Mouse (Mus musculus): ENCODE measurements around the gene Srpk2.
"Not testable (repeated sequence)": the region's sequence is repeated elsewhere in the genome, so short reads cannot be mapped to it uniquely, and the experiment has no call there.

Gene Srpk2

DNA sequence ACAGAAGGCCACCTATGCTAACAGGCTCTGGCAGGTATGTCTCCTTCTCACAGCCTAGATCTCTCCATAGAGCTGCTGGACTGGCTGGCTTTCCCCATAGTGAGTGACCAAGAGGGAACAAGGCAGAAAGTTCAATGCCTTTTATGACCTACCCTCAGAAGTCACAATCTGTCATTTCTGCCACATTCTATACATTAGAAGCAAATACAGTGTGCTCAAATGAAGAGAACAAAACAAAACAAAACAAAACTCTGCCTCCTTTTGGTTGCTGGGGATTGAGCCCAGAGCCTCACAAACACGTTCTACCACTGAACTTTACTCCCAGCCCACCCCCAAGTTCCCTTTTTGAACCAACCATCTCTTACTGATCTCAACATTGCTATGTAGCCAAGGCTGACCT is at the start of gene Srpk2:
TSS of gene Srpk2 (minus strand) at position 101 of the 400 bp plus-strand sequence.
- DNase-seq, result no peak

DNA sequence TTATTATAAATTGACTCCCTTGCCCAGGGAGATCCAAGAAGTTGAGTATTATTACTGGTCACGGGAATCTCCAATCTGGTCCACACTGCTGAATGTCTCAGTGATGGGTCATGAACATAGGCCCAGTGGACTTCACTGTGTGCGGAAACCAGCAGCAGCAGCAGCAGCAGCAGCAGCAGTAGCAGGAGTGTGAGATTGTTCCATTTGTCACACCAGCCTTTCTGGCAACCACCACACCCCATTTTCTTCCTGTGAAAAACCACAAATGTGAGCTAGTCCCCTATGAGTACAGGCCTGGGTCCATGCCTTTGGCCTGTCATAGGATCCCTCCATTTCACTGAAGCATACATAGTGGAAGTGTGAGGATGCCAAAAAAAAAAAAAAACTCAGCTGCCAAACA is 37.5 kb upstream of the Srpk2 start:
- DNase-seq, result no peak

DNA sequence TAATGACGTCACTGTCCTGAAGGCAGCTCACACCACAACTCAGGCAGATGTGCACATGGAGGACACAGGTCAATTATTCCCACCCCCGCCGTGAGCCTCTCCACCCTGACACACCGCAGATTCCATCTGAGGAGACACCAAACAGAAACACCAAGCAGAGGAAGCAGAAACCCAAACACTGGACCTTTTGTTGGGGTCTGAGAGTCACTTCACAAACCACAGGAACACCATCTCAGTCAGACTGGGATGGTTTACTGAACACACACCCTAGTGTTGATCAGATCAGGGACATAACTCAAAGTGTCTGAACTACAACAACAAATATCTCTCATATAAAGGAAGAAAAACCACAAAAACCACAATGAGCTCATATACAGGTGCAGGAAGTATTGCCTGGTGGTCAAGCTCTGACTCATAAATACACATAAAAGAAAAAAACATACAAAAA is 34.5 kb upstream of the Srpk2 start:
- DNase-seq, result no peak

DNA sequence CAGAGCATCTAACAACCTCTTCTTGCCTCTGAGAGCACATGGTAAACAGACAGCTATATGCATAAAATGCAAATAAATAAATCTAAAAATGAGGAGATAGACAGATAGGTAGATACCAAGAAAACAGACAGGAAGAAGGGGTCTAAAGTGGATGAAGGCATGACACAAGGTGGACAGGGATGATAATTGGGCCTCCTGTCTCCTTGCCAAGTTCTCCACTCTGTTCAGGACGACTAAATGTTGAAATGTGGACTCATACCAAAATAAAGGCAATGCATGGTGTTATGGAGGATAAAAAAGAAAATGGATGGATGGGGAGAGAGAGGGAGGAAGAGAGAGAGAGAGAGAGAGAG is 33.7 kb upstream of the Srpk2 start:
- DNase-seq, result no peak

DNA sequence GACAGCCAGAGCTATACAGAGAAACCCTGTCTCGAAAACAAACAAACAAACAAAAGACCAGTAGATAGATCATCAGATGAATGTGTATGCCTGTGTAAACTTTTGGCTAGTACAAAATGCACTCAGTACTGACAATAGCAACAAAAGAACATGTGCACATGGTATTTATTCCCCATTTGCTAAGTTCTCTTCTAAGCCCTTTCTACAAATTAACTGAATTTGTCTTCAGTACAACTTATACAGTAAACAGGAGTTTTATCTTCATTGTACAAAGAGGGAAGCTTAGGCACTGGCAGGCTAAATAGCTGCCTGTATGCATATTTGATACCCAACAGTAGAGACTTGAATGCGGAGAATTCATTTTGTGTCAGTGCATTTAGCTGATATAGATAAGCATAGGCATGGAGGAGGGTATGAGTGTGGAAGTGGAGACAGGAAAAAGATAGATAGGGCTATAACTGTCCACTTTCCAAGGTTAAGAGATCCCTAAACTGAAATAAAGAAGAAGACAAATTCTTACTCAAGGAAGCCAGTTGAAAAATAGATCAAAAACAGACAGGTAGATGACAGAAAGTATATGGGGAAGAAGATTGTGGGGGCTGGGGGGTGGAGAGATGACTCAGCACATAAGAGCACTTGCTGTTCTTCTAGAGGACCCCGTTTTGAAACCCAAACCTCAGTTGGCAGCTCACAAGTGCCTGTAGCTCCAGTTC is 33.2 kb upstream of the Srpk2 start:
- no peak for DNase-seq

DNA sequence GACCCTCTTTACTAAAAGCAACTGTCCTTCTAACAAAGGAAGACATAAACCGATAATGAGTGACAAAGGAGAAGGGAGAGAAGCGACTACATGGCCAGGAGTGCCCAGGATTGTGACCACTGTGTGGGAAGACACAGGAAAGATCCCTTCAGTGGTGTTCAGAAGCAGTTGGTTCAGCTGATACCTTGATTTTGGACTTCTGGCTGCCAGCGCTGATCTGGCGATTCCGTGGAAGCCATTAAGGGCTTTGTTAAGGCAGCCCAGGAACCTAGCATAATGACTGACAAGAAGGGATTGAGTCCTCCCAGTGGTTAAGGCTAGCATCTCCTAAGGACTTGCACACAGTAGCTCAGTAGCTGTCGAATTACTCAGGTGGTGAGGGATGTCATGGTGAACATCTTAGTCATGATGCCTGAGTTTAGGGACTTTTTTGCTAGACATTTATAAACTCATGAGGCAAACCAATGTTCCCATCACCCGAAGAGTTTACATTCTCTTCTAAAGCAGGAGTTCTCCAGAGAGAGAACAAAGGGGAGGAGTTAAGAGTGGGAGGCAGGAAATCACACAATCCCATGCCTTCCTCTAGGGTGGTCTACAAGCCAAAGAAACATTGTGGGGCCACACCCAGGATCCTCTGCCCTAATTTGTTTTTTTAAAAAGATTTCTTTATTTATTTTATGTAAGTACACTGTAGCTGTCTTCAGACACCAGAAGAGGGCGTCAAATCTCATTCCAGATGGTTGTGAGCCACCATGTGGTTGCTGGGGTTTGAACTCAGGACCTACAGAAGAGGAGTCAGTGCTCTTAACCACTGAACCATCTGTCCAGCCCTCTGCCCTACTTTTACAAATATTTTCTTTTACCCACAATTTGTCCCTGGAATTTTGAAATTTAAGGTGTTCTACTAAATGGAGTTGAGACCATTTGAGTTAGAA is 29.3 kb upstream of the Srpk2 start:
- no peak for DNase-seq

DNA sequence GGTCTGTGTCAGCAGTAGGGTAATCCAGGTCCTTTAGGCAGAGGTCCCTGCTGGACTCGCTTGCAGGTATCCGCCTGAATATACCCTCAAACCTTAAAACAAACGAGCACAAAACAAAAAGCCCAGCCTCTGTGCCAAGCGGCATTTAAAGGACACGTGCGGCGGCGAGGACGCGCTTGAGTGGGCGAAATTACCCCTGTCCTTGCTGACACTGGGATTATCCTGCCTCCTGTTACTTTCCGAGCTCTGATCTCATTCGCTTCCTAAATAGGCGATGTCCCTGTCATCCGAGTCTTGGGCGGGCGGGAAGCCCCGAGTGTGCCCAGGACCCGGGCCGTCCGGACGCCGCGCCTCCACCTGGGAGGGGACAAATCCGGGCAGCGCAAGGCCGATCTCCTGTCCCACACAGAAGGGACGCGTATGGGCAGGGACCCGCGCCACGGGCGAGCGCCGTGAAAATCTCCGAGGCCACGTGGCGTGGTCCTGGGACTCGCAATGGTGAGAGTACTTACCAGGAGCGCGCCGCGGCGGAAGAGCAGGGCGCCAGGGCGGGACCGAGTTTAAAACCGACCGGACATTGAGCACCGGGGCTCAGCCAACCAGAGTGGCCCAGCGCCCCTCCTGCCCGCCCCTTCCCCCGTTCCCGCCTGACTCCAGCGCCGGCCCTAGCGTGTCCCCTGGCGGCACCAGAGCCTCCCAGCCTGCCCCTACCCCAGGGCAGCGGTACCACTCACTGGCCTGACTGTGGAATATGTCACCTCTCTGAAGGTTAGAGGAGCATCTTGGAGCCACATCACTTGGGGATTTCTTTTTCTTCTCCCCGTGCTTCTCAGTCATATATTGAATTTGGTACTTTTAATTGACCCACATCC is 27.9 kb upstream of the Srpk2 start:
- DNase-seq, result peak; percentile 86

DNA sequence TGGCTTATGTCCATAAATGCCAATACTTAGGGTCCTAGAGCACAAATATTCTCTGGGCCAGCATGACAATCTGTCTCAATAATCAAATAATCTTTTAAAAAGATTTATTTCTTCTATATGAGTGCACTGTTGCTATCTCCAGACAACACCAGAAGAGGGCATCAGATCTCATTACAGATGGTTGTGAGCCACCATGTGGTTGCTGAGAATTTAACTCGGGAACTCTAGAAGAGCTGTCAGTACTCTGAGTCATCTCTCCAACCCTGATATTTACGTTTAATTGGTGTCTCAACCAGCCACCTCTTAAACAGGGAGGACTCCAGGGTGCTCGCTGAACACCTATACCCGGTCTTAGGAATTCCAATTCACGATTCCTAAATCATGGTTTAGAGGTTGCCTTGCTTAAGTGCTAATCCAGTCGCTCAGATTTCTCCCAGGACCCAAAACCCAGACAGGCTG is 27.3 kb upstream of the Srpk2 start:
- peak; percentile 37 for DNase-seq

DNA sequence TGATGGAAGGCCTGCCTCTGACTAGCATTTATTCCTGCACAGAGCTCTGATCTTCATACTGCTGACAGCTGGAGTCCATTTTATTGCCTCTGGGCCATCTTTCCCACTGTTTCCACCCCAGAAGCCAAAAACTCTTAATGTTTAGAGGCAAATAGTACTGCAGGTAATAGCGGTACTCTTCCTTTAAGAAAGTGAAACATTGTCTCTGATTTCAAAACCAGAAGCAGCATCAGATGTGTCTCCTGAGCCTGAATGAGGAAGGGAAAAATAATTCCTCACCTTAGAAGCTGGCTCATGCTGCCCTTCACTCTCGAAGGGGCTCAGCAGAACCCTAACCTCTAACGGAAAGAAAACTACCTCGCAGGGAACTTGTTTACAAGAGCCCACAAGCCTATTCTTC is 26.8 kb upstream of the Srpk2 start:
- DNase-seq, result no peak

DNA sequence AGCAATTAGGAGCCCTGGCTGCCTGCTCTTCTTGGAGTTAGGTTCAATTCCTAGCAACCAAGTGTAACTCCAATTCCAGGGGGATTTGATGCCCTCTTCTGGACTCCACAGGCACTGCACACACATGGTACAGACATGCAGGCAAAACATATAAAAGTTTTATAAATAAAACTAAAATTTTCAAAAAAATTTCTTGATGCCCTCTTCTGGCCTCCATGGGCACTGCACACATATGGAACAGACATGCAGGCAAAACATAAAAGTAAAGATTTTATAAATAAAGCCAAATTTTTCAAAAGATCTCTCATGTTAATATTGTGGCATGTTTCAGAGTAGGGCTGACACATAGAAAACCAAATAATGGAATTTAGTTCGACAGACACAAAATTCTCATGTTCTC is 25.2 kb upstream of the Srpk2 start:
- no peak for DNase-seq

DNA sequence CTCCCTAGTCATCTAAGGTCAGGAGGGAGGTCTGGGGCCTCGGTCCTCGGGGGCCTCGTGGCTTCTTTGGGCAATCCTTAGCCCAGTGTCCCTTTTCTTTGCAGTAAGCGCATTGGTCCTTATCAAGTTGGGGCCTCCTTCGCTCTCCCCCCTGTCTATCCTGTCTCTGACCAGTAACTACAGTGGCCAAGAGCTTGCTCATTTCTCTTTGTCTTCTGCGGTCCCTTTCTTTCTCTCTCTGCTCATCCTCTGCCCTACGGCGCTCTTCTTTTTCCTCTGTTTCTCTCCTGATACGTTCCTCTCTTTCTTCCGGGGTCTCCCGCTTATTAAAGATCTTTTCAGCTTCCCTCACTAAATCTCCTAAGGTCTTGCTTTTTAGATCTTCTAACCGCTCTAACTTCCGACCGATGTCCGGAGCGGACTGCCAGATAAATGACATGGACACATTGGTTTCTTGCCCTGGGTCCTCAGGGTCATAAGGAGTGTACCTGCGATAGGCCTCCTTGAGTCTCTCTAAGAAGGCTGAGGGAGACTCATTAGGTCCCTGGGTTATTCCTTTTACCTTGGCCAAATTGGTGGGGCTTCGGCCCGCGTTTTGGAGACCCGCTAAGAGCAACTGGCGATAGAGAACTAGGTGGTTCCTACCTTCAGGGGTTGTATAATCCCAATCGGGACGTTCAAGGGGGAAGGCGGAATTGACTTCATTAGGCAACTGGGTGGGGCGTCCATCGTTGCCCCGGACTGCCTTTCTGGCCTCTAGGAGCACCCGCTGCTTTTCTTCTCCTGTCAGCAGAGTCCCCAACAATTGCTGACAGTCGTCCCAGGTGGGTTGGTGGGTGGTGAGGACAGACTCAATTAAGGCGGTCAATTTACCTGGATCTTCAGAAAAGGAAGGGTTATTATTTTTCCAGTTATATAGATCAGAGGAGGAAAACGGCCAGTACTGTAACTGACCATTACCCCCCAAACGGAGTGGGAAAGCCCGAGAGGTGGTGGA is 22.5 kb upstream of the Srpk2 start:
- not testable (repeated sequence) for DNase-seq

DNA sequence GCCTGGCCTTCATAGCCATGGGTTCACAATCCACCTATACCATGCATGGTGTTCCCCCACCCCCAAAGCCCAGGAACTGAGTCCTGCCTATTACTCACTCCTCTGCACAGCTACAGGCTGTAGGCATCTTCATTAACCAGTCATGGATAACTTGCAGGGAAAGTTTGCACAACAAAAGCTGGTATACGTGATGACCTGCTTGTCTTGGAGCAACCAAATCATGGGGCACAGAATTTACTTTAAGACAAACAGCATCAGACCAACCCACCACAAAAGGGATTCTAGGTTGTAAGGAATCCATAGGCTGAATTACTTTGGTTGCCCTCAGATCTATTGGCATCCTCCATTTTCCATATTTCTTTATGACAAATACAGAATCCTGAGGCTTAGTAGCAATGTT is 13.0 kb upstream of the Srpk2 start:
- no peak for DNase-seq

DNA sequence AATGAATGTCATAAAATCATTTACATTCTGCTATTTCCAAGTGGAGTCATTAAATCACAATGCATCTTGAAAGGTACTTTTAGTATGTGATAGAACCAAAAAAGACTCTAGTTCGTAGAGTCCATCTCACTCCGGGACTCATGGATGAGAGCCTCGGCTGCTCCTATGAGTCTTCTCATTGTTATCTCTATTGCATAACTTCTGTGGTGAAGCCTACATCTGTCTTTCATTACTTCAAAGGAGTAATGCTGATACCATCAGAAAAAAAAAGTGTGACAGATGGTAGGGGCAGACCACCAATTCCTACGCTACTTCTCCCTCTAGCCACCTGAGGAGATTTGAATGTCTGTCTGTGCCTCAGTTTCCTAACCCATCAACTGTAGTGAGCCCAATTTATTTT is 986 bp downstream of the Srpk2 start:
- no peak for DNase-seq

DNA sequence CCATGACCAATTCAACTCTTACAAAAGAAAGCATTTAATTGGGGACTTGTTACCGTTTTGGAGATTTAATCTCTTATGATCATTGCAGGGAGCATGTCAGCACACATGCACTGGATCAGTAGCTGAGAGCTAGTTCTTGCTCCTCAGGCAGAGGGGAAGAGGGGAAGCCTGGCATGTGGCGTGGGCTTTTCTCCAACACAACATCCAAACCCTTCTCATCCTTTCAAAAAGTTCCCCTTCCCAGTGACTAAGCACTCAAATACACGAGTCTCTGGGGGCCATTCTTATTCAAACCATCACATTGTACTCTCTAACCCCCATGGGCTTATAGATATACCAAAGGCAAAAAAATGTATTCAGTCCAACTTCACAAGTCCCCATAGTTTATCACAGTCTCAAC is 5.4 kb downstream of the Srpk2 start:
- DNase-seq, result no peak

DNA sequence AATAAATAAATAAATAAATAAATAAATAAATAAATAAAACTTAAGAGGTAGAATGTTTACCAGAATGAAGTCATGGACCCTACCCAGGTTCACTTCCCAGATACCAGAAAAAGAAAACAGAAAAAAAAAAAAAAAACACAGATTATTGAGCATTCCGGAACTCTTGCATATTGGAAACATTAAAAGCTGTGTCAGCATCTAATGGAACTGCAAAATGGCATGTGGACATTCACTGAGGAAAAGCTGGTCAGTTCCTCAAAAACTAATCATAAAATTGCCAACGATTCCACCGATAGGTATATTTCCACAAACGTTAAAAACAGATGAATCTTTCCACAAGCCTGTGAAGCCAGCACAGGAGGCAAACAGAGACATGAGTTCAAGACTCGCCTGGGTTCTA is 6.5 kb downstream of the Srpk2 start:
- DNase-seq, result no peak

DNA sequence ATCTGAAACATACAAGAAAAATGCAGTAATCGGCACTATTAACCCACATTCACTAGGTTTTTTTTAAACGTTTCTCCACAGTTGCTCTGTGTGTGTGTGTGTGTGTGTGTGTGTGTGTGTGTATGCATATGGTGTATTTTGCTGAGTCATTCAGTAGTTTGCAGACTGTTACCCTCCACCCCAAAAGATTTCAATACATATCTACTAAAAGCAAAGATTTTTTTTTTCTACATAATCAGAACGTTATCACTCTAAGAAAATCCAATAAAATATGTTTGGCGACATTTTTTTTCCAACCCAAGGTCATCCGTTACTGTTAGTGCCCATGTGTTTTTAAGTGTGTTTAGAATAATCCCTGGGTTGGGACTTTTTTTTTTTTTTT is 7.4 kb downstream of the Srpk2 start:
- DNase-seq, result no peak

DNA sequence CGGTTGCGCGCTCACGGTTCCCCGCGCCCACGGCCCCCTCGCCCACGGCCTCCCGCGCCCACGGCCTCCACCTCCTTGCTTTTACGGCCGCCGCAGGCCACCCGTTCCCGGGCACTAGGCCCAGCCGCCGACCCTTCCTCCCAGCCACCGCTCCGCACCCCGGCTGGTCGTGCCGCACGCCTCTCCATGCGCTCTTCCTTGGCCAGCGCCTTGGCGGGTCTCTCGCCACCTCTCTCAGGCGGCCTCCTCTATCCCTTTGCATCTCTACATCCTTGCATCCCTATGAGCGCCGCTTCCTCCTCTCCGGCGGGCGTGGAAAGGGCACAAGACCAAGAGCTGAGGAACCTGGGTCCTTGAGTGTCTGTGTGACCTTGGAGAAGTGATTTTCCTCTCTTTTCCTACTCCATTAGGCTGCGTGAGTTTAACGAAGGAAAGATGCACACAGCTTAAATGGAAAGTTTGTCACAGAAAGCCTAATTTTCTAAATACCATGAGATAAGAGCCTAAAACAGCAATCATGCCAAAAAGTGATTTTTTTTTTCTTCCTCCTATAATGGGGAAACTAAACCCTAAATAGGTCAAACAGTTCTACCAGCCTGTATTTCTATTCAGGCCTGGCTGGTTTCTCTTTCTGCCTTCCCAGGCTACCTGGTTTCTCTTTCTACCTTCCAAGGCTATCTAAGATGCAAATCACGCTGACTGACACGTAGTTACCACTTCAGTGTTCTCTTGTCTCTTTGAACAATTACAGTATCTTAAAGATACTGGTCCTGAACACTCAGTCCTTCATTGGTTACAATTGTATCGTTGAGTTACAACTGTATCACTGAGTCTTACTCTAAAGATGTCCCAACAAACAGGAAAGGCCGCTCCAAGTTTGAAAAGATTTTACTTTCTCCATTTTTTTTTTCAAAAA is 8.0 kb downstream of the Srpk2 start:
- DNase-seq, result no peak

DNA sequence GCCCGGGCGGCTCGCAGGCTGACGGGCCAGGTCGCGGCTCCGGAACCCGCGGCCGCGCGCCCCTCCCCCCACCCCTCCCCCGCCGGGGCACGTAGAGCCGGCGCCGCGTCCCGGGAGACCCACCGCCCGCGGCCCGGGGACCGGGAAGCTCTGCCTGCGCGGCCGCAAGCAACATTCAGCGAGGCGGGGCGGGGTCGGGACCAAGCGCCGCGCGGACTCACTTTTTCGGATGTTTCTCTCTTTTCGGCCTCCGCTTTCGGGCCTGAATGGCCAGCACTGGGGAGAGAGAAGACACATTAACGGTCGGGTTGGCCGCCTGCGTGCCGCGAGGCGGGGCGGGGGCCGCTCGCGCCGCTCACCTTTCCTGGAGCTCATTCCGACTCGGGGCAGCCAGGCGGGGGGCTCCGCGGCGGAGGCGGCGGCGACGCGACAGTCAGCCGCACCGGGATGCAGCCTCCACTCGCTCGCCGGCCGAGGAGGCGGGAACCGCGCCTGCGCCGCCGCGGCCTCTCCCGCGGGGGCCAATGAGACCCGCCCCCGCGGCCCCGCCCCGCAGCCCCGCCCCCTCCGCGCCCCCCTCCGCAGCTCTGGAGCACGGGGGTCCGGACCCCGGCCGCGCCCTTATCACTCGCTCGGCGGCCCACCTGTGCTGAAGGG is 8.8 kb downstream of the Srpk2 start:
- peak; percentile 85 for DNase-seq

DNA sequence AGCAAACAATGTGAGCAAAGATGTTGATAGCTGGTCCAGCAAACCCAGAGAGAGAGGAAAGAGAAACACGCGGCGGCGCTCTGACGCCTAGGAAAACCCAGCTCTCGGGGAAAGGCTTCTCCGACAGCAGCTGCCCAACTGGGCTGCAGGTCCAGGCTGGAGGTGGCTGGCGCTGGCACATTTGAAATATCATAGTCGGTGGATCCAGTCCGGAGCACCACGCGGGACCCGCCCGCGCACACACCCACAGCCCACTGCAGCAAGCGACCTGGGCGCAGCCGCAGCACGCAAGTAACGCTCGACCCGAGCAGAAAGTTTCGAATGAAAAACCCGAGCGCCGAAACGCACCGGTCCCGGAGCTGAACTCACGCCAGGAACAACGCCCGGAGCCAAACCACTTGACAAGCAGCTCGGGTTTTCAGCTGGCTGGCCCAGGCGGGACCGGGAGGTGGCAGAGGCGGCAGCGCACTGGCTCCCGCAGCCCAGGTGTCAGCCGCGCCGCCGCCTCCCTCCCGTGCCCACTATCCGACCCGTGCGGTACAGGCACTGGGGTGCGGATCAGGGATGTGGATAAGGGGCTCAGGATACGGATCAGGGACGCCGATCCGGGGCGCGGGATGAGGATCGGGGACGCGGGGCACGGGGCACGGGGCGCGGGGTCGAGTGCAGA is 9.5 kb downstream of the Srpk2 start:
- peak; percentile 66 for DNase-seq

DNA sequence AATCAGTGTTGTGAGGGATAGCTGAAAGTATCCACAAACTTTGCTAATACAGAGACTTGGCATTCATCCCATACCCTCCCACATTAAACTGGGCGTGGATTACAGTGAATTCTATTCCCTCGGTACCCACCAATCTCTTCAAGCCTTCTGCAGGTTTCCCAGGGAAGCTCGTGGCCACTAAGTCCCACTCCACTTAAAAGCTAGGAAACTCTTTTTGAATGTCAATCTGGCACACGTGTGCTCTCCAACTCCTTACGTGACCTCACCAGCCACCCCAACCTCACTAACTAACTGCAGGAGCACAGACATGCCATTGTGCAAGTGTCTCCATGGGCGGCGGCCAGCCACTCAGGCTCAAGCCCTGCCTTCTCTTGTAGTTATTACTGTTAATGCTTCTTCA is 12.3 kb downstream of the Srpk2 start:
- no peak for DNase-seq
